Mouse (Mus musculus) G1E (cell line): ENCODE results near the gene Dctn3.

Experiments used
- CTCF ChIP-seq: IDR thresholded peaks from 2 replicates; pipeline ENCODE4 v1.5.1; 2012; ENCODE audit warnings: low read depth, low read length, inconsistent platforms, mixed read lengths
- TAL1 ChIP-seq: conservative IDR thresholded peaks from 2 replicates; pipeline ENCODE4 v1.6.1; 2012; ENCODE audit warnings: low read depth, low read length, inconsistent platforms, mixed read lengths

GRCm38 (mm10) chr4:41716834-41717233 lies 6.1 kb downstream of the Dctn3 start:
- TF ChIP-seq TAL1 (no peak), CTCF (no peak)
